Mouse (Mus musculus) stomach, postnatal 0 days (tissue): ENCODE data around the gene Taar3.

Source experiments
- CTCF ChIP-seq: IDR thresholded peaks from 2 replicates; pipeline ENCODE4 v1.5.1; 2016; ENCODE audit warnings: antibody characterized with exemption, low read depth, mild to moderate bottlenecking, moderate library complexity
- EP300 ChIP-seq: optimal IDR thresholded peaks from 2 replicates; pipeline ENCODE3; 2016; ENCODE audit warnings: antibody characterized with exemption

DNA sequence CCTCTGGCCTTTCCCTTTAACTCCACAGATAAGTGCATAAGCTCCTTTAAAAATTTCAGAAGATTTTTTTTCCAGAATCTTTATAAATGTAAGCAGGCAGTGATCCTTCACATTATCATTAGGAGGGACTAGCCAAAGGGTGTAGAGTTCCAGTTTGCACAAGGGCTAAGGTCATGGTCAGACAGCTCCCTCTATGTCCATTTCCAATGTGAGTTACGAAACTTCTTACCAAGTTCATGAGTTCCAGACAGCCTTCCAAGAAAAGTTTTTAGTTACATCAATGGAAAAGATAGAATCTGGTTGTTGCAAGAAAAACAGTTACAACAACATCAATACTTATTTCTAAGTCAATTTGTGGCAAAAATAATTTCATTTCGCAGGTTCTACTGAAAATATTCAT lies 25.4 kb upstream of the Taar3 start:
- TF ChIP-seq CTCF (no peak), EP300 (no peak)
